ENCODE assay signal across 23 mouse cellular contexts in the genomic region with DNA sequence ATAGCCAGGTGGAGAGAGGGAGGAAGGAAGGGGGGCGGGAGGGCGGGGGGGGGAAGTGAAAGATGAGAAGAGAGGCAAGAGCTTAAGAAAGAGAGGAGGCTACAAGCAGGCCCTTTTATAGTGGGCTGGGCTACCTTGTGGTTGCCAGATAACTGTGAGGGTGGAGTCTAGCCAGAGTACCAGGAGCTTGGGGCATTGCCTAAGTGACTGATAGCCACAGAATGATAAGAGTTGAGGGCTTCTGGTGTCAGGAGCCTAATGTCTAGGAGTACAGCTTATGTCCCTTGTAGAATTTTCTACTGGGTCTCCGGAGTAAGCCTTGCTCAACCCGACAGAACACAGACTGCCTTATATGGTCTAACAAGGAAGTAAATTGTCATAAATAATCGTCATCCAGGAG.
DNase-seq lines count a peak whose midpoint lies in the region; ATAC-seq lines count a peak whose summit lies in the region.
"Had no signal": no experiment of that assay in that cellular context is flagged by ENCODE, and none has a peak within 500 bp of the region (broad histone marks: within the 10 kb centered on the region; RNA-seq: fewer than 3 reads in every experiment).

No protein-coding gene starts in this region.

- H3K9me3 ChIP-seq in liver, embryonic 12.5 days (replicated peaks), result no peaks in the 10 kb centered on the region
- no peaks in the 10 kb centered on the region for H3K9me3 ChIP-seq in embryonic facial prominence, embryonic 10.5 days
- H3K9me3 ChIP-seq in liver, embryonic 16.5 days (replicated peaks; ENCODE audit: control insufficient read depth, low read length), result no peaks in the 10 kb centered on the region
- no peaks in the 10 kb centered on the region for H3K9me3 ChIP-seq in neural tube, embryonic 15.5 days (replicated peaks)
- H3K9me3 ChIP-seq: embryonic facial prominence, embryonic 12.5 days; embryonic facial prominence, embryonic 15.5 days; hindbrain, embryonic 12.5 days; hindbrain, embryonic 15.5 days had no signal

- no peak overlapping the region for H3K27ac ChIP-seq in liver, embryonic 12.5 days
- no peak overlapping the region for H3K27ac ChIP-seq in embryonic facial prominence, embryonic 10.5 days (replicated peaks)
- H3K27ac ChIP-seq in liver, embryonic 16.5 days (ENCODE audit: low read length), result no peak overlapping the region
- H3K27ac ChIP-seq in neural tube, embryonic 15.5 days (replicated peaks), result no peak overlapping the region
- H3K27ac ChIP-seq: embryonic facial prominence, embryonic 12.5 days; embryonic facial prominence, embryonic 15.5 days; gastrocnemius, adult 2 months; hindbrain, embryonic 12.5 days; hindbrain, embryonic 15.5 days had no signal

- no peak overlapping the region for H3K4me3 ChIP-seq in liver, embryonic 12.5 days
- H3K4me3 ChIP-seq in embryonic facial prominence, embryonic 10.5 days, result no peak overlapping the region
- H3K4me3 ChIP-seq in liver, embryonic 16.5 days (ENCODE audit: low read depth, low read length), result no peak overlapping the region
- H3K4me3 ChIP-seq in neural tube, embryonic 15.5 days (replicated peaks), result no peak overlapping the region
- H3K4me3 ChIP-seq: embryonic facial prominence, embryonic 12.5 days; embryonic facial prominence, embryonic 15.5 days; gastrocnemius, adult 2 months; hindbrain, embryonic 12.5 days; hindbrain, embryonic 15.5 days had no signal

- no peak overlapping the region for H3K9ac ChIP-seq in liver, embryonic 12.5 days
- no peak overlapping the region for H3K9ac ChIP-seq in liver, embryonic 16.5 days (ENCODE audit: low read depth, low read length)
- H3K9ac ChIP-seq in neural tube, embryonic 15.5 days (replicated peaks), result no peak overlapping the region
- H3K9ac ChIP-seq: embryonic facial prominence, embryonic 12.5 days; embryonic facial prominence, embryonic 15.5 days; forebrain, postnatal 0 days; hindbrain, embryonic 12.5 days; hindbrain, embryonic 15.5 days had no signal

- H3K4me1 ChIP-seq in liver, embryonic 12.5 days, result no peaks in the 10 kb centered on the region
- H3K4me1 ChIP-seq in embryonic facial prominence, embryonic 10.5 days, result 0 out of 2 replicates have a peak, but pooled peaks cover 5% of the 10 kb centered on the region
- H3K4me1 ChIP-seq in liver, embryonic 16.5 days (ENCODE audit: control insufficient read depth, low read depth, low read length), result no peaks in the 10 kb centered on the region
- no peaks in the 10 kb centered on the region for H3K4me1 ChIP-seq in neural tube, embryonic 15.5 days
- H3K4me1 ChIP-seq: embryonic facial prominence, embryonic 12.5 days; embryonic facial prominence, embryonic 15.5 days; hindbrain, embryonic 12.5 days; hindbrain, embryonic 15.5 days had no signal

- H3K27me3 ChIP-seq in liver, embryonic 12.5 days (replicated peaks), result no peaks in the 10 kb centered on the region
- no peaks in the 10 kb centered on the region for H3K27me3 ChIP-seq in embryonic facial prominence, embryonic 10.5 days (replicated peaks; ENCODE audit: low read depth, poor library complexity, severe bottlenecking)
- H3K27me3 ChIP-seq in liver, embryonic 16.5 days (ENCODE audit: control insufficient read depth, insufficient read depth, low read depth, low read length), result no peaks in the 10 kb centered on the region
- H3K27me3 ChIP-seq in neural tube, embryonic 15.5 days (replicated peaks), result no peaks in the 10 kb centered on the region
- H3K27me3 ChIP-seq: embryonic facial prominence, embryonic 12.5 days; embryonic facial prominence, embryonic 15.5 days; hindbrain, embryonic 12.5 days; hindbrain, embryonic 15.5 days had no signal

- WGBS in liver, embryonic 12.5 days (ENCODE audit: insufficient replicate concordance), result 47% methylated on average over 3 of the region's 5 CpGs
- 60% methylated on average over 5 of the region's 5 CpGs for WGBS in embryonic facial prominence, embryonic 10.5 days
- 33% methylated on average over 5 of the region's 5 CpGs for WGBS in liver, embryonic 16.5 days (ENCODE audit: insufficient replicate concordance)
- WGBS in neural tube, embryonic 15.5 days, result 84% methylated on average over 4 of the region's 5 CpGs

- no peaks in the 10 kb centered on the region for H3K36me3 ChIP-seq in liver, embryonic 12.5 days
- no peaks in the 10 kb centered on the region for H3K36me3 ChIP-seq in embryonic facial prominence, embryonic 10.5 days (replicated peaks)
- H3K36me3 ChIP-seq in liver, embryonic 16.5 days (ENCODE audit: control insufficient read depth, insufficient read depth), result no peaks in the 10 kb centered on the region
- H3K36me3 ChIP-seq in neural tube, embryonic 15.5 days, result no peaks in the 10 kb centered on the region
- H3K36me3 ChIP-seq: embryonic facial prominence, embryonic 12.5 days; embryonic facial prominence, embryonic 15.5 days; hindbrain, embryonic 12.5 days; hindbrain, embryonic 15.5 days had no signal

- H3K4me2 ChIP-seq in liver, embryonic 12.5 days, result no peak overlapping the region
- H3K4me2 ChIP-seq in liver, embryonic 16.5 days (ENCODE audit: low read depth, low read length), result no peak overlapping the region
- H3K4me2 ChIP-seq in neural tube, embryonic 15.5 days, result no peak overlapping the region
- H3K4me2 ChIP-seq: embryonic facial prominence, embryonic 12.5 days; embryonic facial prominence, embryonic 15.5 days; heart, embryonic 11.5 days; hindbrain, embryonic 12.5 days; hindbrain, embryonic 15.5 days had no signal

- no peak for DNase-seq in liver
- peak; percentile 52 for DNase-seq in MEL-GATA-1-ER (ENCODE audit: extremely low read depth, low read depth)
- DNase-seq in embryonic facial prominence, embryonic 10.5 days (ENCODE audit: low spot score), result peak; percentile 9
- no peak for DNase-seq in layer of hippocampus, adult 8-10 months (ENCODE audit: low spot score in 2 of 2)
- DNase-seq in urinary bladder, postnatal 36 days (ENCODE audit: low spot score in 2 of 2), result no peak
- DNase-seq: adrenal gland, adult 2 months; adrenal gland, postnatal 14 days; cerebellum, adult 18-20 months; cerebellum, adult 9-10 months; cerebellum, postnatal 14 days; forebrain, postnatal 0 days; gastrocnemius, adult 2 months; gastrocnemius, postnatal 14 days; heart, adult 11 months had no signal

- ATAC-seq in liver, embryonic 12.5 days, result peak; percentile 83
- peak; percentile 30; the same call in 1 of the 2 replicates for ATAC-seq in liver, embryonic 16.5 days (ENCODE audit: low read depth)
- no peak for ATAC-seq in neural tube, embryonic 15.5 days (ENCODE audit: low FRiP score)
- ATAC-seq: forebrain, embryonic 14.5 days; forebrain, postnatal 0 days had no signal

Comparison
In these comparisons a context has a peak if more than half of its experiments do, and no peak if none do; other contexts are left out.
1. DNase-seq: peak in MEL-GATA-1-ER (single experiment) and embryonic facial prominence, embryonic 10.5 days (single experiment); none in liver (single experiment), layer of hippocampus, adult 8-10 months (0 of 2) and urinary bladder, postnatal 36 days (0 of 2).